Mouse (Mus musculus) left cerebral cortex, adult 8-10 months (tissue): Measurements from ENCODE around the gene Sfmbt2. TPM values are rescaled to one million over a fixed set of nuclear protein-coding genes. Genes with fewer than 3 reads are reported as not detected.
"Not testable (repeated sequence)": the region's sequence is repeated elsewhere in the genome, so short reads cannot be mapped to it uniquely, and the experiment has no call there.

Experiments
- DNase-seq, 2 experiments: peaks; one replicate each; pipeline ENCODE4 v3.0.0; 2022; ENCODE audit warnings: low spot score in 2 of 2
- total RNA-seq, 4 experiments: library from RNA; stranded (reverse); gene quantifications; 2 replicates each; pipeline ENCODE4 v1.2.4; 2022

The Sfmbt2 gene
- total RNA-seq = 1 to 10 TPM; 2.6 to 4.3 (median 2.7) TPM

GRCm38 (mm10) chr2:10370176-10370575 lies at the start of gene Sfmbt2:
Gene Sfmbt2, plus strand, starts transcription at chr2:10370510.
- DNase-seq = no peak

GRCm38 (mm10) chr2:10321093-10321492 lies 49.2 kb upstream of the Sfmbt2 start:
- no peak for DNase-seq

DNA sequence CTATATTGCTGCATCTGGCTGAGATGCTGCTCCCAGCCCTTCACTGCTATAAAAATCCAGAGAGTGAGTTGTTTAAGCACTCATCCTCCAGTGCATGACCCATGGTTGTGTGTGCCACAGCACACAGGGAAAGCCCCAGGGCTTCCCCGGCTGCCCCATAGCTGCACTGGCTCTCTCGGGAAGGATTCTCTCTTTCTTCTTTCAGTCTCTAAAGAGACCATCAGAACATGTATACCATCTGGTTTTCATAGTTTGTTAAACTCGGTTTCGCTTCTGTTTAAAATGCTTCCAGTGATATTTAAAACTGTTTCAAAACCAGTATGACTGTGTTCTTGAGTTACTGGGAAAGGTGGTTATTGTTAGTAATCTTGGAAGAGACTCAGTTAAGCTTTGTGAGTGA lies 47.1 kb upstream of the Sfmbt2 start:
- DNase-seq = no peak

DNA sequence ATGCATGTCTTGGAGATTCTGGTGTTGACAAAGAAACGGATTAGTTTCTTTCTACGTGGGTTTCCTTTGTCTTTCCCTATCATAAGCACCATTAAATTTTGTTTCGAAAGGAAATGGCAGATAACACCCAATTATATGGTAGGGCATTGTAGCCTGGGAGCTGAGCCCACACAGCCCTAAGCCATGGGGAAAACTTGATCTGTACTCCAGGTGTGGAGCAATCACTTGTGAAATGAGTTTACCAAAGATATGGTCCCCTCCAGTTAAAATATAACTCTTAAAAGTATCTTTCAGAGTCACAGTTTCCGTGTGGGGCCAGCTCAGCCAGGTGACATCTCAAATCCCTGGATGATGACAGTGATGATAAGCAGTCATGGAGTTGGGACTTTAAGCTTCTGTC lies 45.3 kb upstream of the Sfmbt2 start:
- DNase-seq = no peak

- DNase-seq = no peak
Measured at GRCm38 (mm10) chr2:10330216-10330615, 40.1 kb upstream of the Sfmbt2 start.

DNA sequence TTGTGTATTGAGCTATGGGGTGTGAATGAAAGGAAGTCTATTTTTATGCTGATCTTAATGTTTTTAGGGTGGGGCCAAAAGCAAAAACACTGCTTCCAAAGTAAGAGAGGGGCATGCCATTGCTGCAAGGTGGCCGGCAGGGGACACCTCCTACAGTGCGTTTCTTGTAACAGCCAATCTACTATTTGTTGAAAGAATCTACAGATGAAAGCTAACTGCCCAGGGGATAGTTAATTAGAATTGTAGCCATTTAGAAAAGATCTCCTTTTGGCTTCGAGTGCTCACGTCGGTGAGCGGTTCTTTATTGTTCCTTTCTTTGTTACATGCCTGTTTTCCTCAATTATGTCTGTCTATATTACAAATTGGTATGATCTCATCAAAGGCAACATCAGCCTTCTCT lies 36.0 kb upstream of the Sfmbt2 start:
- no peak for DNase-seq

DNA sequence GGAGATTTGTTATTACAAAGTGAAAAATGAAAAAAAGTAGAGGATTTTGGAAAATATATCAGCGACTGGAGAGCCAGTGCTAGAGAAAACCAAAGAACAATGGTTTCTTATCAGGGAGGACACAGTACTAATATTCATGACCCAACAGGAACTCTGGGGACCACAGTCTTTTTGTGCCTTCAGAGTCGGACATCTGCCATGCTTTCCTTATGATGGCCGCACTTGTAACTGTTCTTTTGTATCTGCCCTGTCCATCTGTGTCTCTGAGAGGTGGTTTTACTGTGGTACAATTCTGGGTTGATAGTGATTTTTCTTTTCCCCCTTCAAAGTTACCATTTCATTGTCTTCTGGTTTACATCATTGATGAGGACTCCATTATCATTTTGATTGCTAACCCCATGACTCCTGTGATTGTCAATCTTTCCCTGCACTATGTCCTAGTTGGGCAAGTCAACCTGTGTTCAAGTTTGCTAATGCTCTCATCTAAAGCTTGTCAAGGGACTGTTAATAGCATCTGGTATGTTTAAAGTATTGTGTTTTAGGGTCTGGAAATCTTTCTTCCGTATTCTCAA lies 35.2 kb upstream of the Sfmbt2 start:
- DNase-seq = no peak

DNA sequence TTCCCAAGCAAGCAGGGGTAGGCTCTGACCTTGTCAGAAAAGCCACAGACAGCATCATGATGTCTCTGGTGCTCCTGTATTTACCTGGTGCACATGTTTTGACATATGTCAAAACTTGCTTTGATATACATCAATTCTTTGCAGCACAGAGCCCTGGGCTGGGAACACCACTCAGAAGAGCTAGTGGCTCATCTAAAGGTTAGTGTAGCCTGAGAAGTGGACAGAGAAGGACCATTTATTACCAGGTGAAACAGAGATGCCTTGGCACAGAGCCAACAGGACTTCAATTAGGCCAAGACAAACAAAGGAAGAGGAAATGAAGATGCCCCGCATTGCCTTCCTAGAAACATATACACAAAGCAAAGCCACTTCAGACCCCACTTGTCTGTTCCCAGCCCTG lies 30.3 kb upstream of the Sfmbt2 start:
- DNase-seq = no peak

GRCm38 (mm10) chr2:10343523-10343922 lies 26.8 kb upstream of the Sfmbt2 start:
- DNase-seq = no peak

- DNase-seq = not testable (repeated sequence)
Measured at GRCm38 (mm10) chr2:10344073-10344472, 26.2 kb upstream of the Sfmbt2 start.

DNA sequence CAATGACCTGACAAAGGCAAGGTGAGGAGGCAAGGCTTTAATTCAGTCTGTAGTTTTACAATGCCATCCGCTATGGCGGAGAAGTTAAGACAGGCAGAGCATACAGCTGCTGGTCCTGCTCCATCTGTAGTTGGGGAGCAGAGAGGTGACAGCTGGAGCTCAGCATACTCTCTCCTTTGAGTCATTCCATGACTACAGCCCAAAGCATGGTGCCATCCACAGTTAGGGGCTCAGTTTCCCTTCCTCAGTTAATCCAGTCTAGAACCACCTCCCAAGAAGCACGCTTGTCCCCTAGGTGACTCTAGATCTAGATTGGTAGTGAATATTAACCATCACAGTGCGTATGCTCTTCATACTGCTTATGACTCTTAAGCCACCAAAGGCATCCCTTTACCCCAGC lies 23.1 kb upstream of the Sfmbt2 start:
- no peak for DNase-seq

- DNase-seq = no peak
Measured at GRCm38 (mm10) chr2:10348036-10348435, 22.3 kb upstream of the Sfmbt2 start.

DNA sequence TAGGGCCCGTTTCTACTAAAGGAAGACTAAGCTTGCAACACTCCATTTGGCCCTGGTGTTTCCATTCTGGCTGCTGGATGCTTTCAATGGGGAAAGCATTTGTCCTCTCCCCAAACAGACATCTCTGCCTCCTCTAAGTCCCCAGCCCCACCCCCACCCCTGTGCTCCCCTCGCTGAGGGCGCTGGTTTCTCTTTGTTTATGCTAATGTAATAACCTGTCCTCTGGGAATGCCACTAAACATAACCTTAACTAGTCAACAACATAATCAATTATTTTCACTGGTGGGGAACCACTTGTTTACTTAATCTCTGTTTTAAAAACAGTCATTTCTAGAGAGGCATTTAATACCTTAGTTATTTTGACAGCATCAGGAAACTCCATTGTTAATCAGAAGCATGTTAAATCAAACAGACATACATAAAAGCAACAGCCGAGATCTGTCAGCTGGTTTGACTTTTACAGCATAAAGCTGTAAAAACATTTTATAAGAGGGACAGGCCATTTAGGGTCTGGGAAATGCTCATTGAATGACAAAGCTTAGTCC lies 20.0 kb upstream of the Sfmbt2 start:
- DNase-seq = no peak

- no peak for DNase-seq
Measured at GRCm38 (mm10) chr2:10351125-10351524, 19.2 kb upstream of the Sfmbt2 start.

GRCm38 (mm10) chr2:10352887-10353286 lies 17.4 kb upstream of the Sfmbt2 start:
- no peak for DNase-seq

DNA sequence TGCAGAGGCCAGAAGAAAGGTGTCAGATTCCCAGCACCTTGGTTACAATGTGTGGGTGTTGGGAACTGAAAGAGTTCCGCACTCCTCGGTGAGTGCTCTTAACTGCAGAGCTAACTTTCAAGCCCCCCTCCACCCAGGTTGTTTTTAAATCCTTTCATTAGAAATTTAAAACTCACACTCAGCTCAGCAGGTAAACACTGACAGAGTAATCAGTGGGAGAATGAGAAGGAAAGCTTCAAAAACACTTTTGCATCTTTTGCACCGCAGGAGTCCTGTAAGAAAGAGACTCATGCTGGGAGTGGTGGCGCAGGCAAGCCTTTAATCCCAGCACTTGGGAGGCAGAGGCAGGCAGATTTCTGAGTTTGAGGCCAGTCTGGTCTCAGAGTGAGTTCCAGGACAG lies 16.4 kb upstream of the Sfmbt2 start:
- no peak for DNase-seq

DNA sequence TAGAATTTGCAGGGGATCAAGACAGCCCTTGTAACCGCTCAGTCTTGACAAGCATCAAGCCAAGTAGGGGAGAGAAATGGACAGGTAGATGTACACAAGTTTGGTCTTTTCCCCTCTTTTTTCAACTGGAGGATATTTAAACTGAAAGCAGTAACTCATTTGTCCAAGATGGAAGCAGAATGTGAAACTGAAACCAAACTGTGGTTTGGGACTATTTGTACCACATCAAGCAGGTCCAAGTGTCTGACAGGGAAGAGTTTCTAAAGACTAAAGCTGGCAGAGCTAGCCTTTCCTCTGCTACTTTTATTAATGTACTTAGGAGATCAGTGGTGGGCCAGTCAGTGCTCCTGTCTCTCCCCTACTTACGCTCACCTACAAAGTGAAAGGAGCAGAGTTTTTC lies 10.4 kb upstream of the Sfmbt2 start:
- DNase-seq = no peak

- no peak for DNase-seq
Measured at GRCm38 (mm10) chr2:10365081-10365480, 5.2 kb upstream of the Sfmbt2 start.

DNA sequence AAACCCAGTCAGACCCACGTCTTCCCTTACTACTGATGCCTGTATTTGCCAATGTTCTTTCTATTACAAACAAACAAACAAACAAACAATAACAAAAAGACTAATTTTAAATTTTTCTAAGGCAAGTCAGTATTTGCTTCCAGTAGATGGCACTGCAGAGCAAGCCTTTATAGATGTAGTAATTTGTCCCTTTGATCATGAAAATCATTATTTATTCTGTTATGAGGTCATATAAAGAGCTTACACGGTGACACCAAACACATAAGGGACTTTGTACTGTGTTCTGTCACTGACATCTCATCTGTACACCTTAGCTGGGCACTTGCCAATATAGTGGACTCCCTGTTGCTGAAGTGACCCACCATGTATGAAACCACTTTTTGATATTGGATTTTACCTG lies 4.0 kb upstream of the Sfmbt2 start:
- no peak for DNase-seq

- no peak for DNase-seq
Measured at GRCm38 (mm10) chr2:10369676-10370075, 634 bp upstream of the Sfmbt2 start.

DNA sequence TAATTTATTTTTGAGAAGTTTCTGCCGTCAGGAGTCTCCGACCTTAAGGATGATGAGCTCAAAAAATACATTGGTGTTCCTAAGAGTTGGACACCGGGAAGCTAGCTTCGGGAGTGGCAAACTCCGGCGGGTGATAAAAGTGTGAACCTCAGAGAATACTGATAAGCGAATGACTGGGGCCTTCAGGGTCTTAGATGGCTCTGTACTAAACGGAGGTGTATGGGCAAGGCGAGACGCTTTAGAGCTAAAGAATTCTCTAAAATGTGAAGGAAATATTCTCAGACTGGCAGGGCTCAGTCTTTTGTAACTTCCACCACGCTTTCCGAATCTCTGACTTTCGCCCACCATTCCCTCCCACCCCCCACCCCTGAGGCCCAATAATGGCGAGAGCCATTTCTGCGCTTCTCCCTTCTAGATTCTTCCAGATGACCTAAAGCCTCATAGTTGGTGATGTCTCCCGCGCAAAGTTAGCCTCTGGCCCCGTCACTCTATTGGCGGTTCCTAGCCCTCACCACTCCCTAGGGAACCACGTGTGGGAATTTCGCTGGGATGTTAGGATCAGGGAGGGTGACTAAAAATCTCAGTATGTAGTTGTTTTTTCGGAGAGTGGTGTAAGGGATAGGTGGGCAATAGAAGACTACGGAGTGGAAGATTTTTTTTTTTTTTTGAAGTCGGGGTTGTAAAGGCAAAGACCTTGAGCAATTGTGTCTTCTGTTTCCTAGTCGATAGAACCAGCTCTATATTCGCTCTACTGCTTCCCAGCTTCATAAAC lies 563 bp downstream of the Sfmbt2 start:
- no peak for DNase-seq

DNA sequence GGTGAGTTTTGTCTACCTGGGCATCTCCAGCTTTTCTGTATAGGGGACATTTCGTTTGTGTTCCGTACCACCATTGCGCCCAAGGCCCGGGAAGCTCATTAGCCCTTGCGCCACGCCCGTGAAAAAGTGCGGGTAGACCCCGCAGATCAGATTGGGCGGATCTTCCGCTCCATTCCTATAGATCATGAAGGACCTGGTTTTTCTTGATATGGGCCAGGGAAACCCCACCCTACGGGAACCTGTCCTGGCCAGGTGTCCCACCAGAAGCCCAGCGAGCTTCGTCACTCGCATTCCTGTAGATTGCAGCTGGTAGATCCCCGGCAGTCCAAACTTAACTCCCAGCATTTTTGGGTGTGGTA lies 1.1 kb downstream of the Sfmbt2 start:
- DNase-seq = no peak

DNA sequence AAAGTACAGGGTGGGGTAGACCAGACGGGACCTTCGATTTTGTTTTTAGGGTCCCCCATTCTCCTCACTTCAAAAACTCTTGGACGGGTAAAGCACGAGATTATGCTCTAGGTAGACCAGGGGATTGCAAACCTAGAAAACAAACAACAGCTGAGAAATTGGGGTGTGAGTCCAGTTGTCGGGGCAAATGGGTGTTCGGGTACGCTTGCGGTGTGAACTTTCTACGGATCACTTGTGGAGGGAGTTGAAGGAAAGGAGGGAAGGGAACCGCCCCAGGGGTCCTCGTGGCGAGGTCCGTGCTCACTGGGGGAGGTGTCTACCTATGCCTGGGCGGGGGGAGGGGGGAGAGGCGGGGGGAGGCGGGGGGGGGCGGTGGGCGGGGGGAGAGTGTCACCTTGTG lies 1.6 kb downstream of the Sfmbt2 start:
- DNase-seq = no peak
